Mouse (Mus musculus): ENCODE results near the gene Tmem56. TPM values are rescaled to one million over a fixed set of nuclear protein-coding genes. Genes with fewer than 3 reads are reported as not detected.

Tmem56 gene
- polyA plus RNA-seq (2015; fragmentation: Nextera tagmentation; extraction: Ambion mirVana) = 0.45 and 0.66 TPM in 2 replicates

- Histone ChIP-seq H3K9me3 (replicated peaks; ENCODE audit: control insufficient read depth, low read length) (no peaks in the 10 kb centered on the region), H3K4me1 (ENCODE audit: control insufficient read depth, insufficient read depth, low read length) (0 out of 2 replicates have a peak, but pooled peaks cover under 1% of the 10 kb centered on the region), H3K27me3 (ENCODE audit: control insufficient read depth, insufficient read depth, low read length) (no peaks in the 10 kb centered on the region), H3K4me2 (ENCODE audit: low read depth, low read length) (no peak within 1 kb of the TSS), H3K36me3 (ENCODE audit: control insufficient read depth, insufficient read depth) (no peaks in the 10 kb centered on the region), H3K4me3 (ENCODE audit: low read length) (no peak within 1 kb of the TSS), H3K9ac (ENCODE audit: low read length) (no peak within 1 kb of the TSS), H3K27ac (ENCODE audit: low read length) (no peak within 1 kb of the TSS)
- ATAC-seq (replicated peaks; ENCODE audit: extremely low read depth, insufficient read depth, low FRiP score) = no peak
- 84% methylated on average over 4 of the region's 4 CpGs for WGBS
Measured at GRCm38 (mm10) chr3:121282998-121283397, at the start of gene Tmem56. TSS of gene Tmem56 (minus strand) at chr3:121283098.

- Histone ChIP-seq H3K27ac (ENCODE audit: low read length) (peak overlapping the region; percentile 9; the same call in 1 of the 2 replicates), H3K36me3 (ENCODE audit: control insufficient read depth, insufficient read depth) (no peaks in the 10 kb centered on the region; the same call in 1 of the 2 replicates), H3K4me2 (ENCODE audit: low read depth, low read length) (no peak overlapping the region), H3K9me3 (replicated peaks; ENCODE audit: control insufficient read depth, low read length) (no peaks in the 10 kb centered on the region), H3K27me3 (ENCODE audit: control insufficient read depth, insufficient read depth, low read length) (no peaks in the 10 kb centered on the region), H3K4me1 (ENCODE audit: control insufficient read depth, insufficient read depth, low read length) (peaks cover 2% of the 10 kb centered on the region), H3K4me3 (ENCODE audit: low read length) (no peak overlapping the region), H3K9ac (ENCODE audit: low read length) (no peak overlapping the region)
- no peak for ATAC-seq (replicated peaks; ENCODE audit: extremely low read depth, insufficient read depth, low FRiP score)
- WGBS = 61% methylated on average over 7 of the region's 7 CpGs
Measured at GRCm38 (mm10) chr3:121330244-121330646, 47.3 kb upstream of the Tmem56 start.

GRCm38 (mm10) chr3:121329647-121330046 is 46.7 kb upstream of the Tmem56 start:
- Histone ChIP-seq H3K9me3 (replicated peaks; ENCODE audit: control insufficient read depth, low read length) (no peaks in the 10 kb centered on the region), H3K4me2 (ENCODE audit: low read depth, low read length) (no peak overlapping the region), H3K27me3 (ENCODE audit: control insufficient read depth, insufficient read depth, low read length) (no peaks in the 10 kb centered on the region), H3K27ac (ENCODE audit: low read length) (no peak overlapping the region), H3K4me1 (ENCODE audit: control insufficient read depth, insufficient read depth, low read length) (peaks cover 2% of the 10 kb centered on the region), H3K36me3 (ENCODE audit: control insufficient read depth, insufficient read depth) (no peaks in the 10 kb centered on the region; the same call in 1 of the 2 replicates), H3K9ac (ENCODE audit: low read length) (no peak overlapping the region), H3K4me3 (ENCODE audit: low read length) (no peak overlapping the region)
- ATAC-seq (replicated peaks; ENCODE audit: extremely low read depth, insufficient read depth, low FRiP score) = no peak
- 55% methylated on average over 10 of the region's 10 CpGs for WGBS

GRCm38 (mm10) chr3:121327406-121327805 is 44.5 kb upstream of the Tmem56 start:
- H3K4me3 ChIP-seq (ENCODE audit: low read length) = no peak overlapping the region
- H3K36me3 ChIP-seq (ENCODE audit: control insufficient read depth, insufficient read depth) = peaks cover 12% of the 10 kb centered on the region
- no peak overlapping the region for H3K27ac ChIP-seq (ENCODE audit: low read length)
- no peaks in the 10 kb centered on the region for H3K27me3 ChIP-seq (ENCODE audit: control insufficient read depth, insufficient read depth, low read length)
- ATAC-seq (replicated peaks; ENCODE audit: extremely low read depth, insufficient read depth, low FRiP score) = no peak
- no peak overlapping the region for H3K9ac ChIP-seq (ENCODE audit: low read length)
- WGBS = 69% methylated on average over 5 of the region's 5 CpGs
- H3K4me1 ChIP-seq (ENCODE audit: control insufficient read depth, insufficient read depth, low read length) = peaks cover 2% of the 10 kb centered on the region
- H3K9me3 ChIP-seq (replicated peaks; ENCODE audit: control insufficient read depth, low read length) = peaks cover 3% of the 10 kb centered on the region
- no peak overlapping the region for H3K4me2 ChIP-seq (ENCODE audit: low read depth, low read length)

- H3K4me1 ChIP-seq (ENCODE audit: control insufficient read depth, insufficient read depth, low read length) = no peaks in the 10 kb centered on the region
- H3K27ac ChIP-seq (ENCODE audit: low read length) = no peak overlapping the region
- WGBS = 95% methylated on average over 15 of the region's 15 CpGs
- no peak overlapping the region for H3K9ac ChIP-seq (ENCODE audit: low read length)
- H3K9me3 ChIP-seq (replicated peaks; ENCODE audit: control insufficient read depth, low read length) = peaks cover 3% of the 10 kb centered on the region
- no peaks in the 10 kb centered on the region for H3K27me3 ChIP-seq (ENCODE audit: control insufficient read depth, insufficient read depth, low read length)
- H3K4me3 ChIP-seq (ENCODE audit: low read length) = no peak overlapping the region
- peaks cover 12% of the 10 kb centered on the region for H3K36me3 ChIP-seq (ENCODE audit: control insufficient read depth, insufficient read depth)
- H3K4me2 ChIP-seq (ENCODE audit: low read depth, low read length) = no peak overlapping the region
- ATAC-seq (replicated peaks; ENCODE audit: extremely low read depth, insufficient read depth, low FRiP score) = no peak
Measured at GRCm38 (mm10) chr3:121323371-121323770, 40.5 kb upstream of the Tmem56 start.

GRCm38 (mm10) chr3:121320896-121321295 is 38.0 kb upstream of the Tmem56 start:
- Histone ChIP-seq H3K9ac (ENCODE audit: low read length) (no peak overlapping the region), H3K27me3 (ENCODE audit: control insufficient read depth, insufficient read depth, low read length) (no peaks in the 10 kb centered on the region), H3K9me3 (replicated peaks; ENCODE audit: control insufficient read depth, low read length) (peaks cover 3% of the 10 kb centered on the region), H3K4me2 (ENCODE audit: low read depth, low read length) (no peak overlapping the region), H3K4me3 (ENCODE audit: low read length) (no peak overlapping the region), H3K36me3 (ENCODE audit: control insufficient read depth, insufficient read depth) (peaks cover 12% of the 10 kb centered on the region; the same call in 1 of the 2 replicates), H3K4me1 (ENCODE audit: control insufficient read depth, insufficient read depth, low read length) (no peaks in the 10 kb centered on the region), H3K27ac (ENCODE audit: low read length) (no peak overlapping the region)
- 71% methylated on average over 1 of the region's 1 CpGs for WGBS
- no peak for ATAC-seq (replicated peaks; ENCODE audit: extremely low read depth, insufficient read depth, low FRiP score)

- Histone ChIP-seq H3K9ac (ENCODE audit: low read length) (no peak overlapping the region), H3K36me3 (ENCODE audit: control insufficient read depth, insufficient read depth) (peaks cover 12% of the 10 kb centered on the region; the same call in 1 of the 2 replicates), H3K27me3 (ENCODE audit: control insufficient read depth, insufficient read depth, low read length) (no peaks in the 10 kb centered on the region), H3K4me1 (ENCODE audit: control insufficient read depth, insufficient read depth, low read length) (no peaks in the 10 kb centered on the region), H3K4me2 (ENCODE audit: low read depth, low read length) (no peak overlapping the region), H3K4me3 (ENCODE audit: low read length) (no peak overlapping the region), H3K9me3 (replicated peaks; ENCODE audit: control insufficient read depth, low read length) (peaks cover 3% of the 10 kb centered on the region), H3K27ac (ENCODE audit: low read length) (no peak overlapping the region)
- no peak for ATAC-seq (replicated peaks; ENCODE audit: extremely low read depth, insufficient read depth, low FRiP score)
- WGBS = 84% methylated on average over 6 of the region's 6 CpGs
Measured at GRCm38 (mm10) chr3:121319906-121320305, 37.0 kb upstream of the Tmem56 start.

- WGBS = 91% methylated on average over 7 of the region's 7 CpGs
- Histone ChIP-seq H3K4me2 (ENCODE audit: low read depth, low read length) (no peak overlapping the region), H3K4me3 (ENCODE audit: low read length) (no peak overlapping the region), H3K4me1 (ENCODE audit: control insufficient read depth, insufficient read depth, low read length) (no peaks in the 10 kb centered on the region), H3K27me3 (ENCODE audit: control insufficient read depth, insufficient read depth, low read length) (no peaks in the 10 kb centered on the region), H3K36me3 (ENCODE audit: control insufficient read depth, insufficient read depth) (no peaks in the 10 kb centered on the region), H3K9ac (ENCODE audit: low read length) (no peak overlapping the region), H3K9me3 (replicated peaks; ENCODE audit: control insufficient read depth, low read length) (no peaks in the 10 kb centered on the region), H3K27ac (ENCODE audit: low read length) (no peak overlapping the region)
- ATAC-seq (replicated peaks; ENCODE audit: extremely low read depth, insufficient read depth, low FRiP score) = no peak
Measured at GRCm38 (mm10) chr3:121315498-121315897, 32.6 kb upstream of the Tmem56 start.

GRCm38 (mm10) chr3:121314149-121314548 is 31.3 kb upstream of the Tmem56 start:
- H3K27me3 ChIP-seq (ENCODE audit: control insufficient read depth, insufficient read depth, low read length) = no peaks in the 10 kb centered on the region
- ATAC-seq (replicated peaks; ENCODE audit: extremely low read depth, insufficient read depth, low FRiP score) = no peak
- 74% methylated on average over 6 of the region's 6 CpGs for WGBS
- H3K27ac ChIP-seq (ENCODE audit: low read length) = no peak overlapping the region
- no peaks in the 10 kb centered on the region for H3K9me3 ChIP-seq (replicated peaks; ENCODE audit: control insufficient read depth, low read length)
- no peak overlapping the region for H3K4me3 ChIP-seq (ENCODE audit: low read length)
- no peaks in the 10 kb centered on the region for H3K36me3 ChIP-seq (ENCODE audit: control insufficient read depth, insufficient read depth)
- H3K4me1 ChIP-seq (ENCODE audit: control insufficient read depth, insufficient read depth, low read length) = no peaks in the 10 kb centered on the region
- H3K9ac ChIP-seq (ENCODE audit: low read length) = no peak overlapping the region
- H3K4me2 ChIP-seq (ENCODE audit: low read depth, low read length) = no peak overlapping the region

Data from heart, embryonic 16.5 days (tissue).